Mouse (Mus musculus) retina, adult 2 months (tissue): Measurements from ENCODE around the gene Evc.

Experiments
- DNase-seq: peaks from one replicate; pipeline ENCODE4 v3.0.0-alpha.2; 2012; ENCODE audit warnings: low read depth, low spot score

The Evc gene

DNA sequence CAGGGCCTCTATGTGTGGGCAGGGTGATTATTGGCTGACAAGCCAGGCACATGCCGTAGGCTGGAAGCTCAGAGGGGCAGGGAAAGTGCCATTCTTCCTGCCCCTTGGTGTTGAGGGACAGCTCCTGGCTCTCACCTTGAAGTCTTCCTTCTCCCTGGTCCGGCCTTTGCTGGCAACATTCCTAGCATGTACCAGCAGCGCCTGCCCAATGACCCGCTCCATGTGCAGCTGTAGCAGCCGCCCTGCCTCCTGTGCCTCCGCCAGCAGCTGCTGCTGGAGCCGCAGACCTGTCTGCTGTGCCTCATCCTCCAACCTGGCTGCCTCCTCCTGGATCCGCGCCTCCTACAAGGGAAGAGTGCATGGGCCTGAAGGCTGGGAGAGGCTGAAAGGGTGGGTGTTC is 26.7 kb downstream of the Evc start:
- DNase-seq, result no peak

DNA sequence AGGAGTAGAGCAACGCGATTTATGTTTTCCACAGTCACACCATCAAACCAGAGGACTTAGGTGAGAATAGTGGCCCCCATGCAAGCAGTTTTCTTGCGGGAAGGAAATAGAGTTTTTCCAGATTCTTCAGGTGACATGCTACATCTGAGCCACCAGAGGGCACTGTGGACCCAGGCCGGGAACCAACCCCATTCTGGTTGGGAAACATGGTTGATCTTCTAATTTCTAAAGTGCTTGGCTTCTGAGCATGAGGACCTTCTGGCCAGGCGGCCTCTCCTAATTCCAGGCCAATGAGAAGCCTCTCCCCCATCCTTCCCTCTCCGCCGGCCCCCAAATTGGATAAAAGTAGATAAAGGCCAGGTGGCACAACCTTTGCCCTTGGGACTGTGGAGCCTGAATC is 38.3 kb downstream of the Evc start:
- DNase-seq, result peak; percentile 8

DNA sequence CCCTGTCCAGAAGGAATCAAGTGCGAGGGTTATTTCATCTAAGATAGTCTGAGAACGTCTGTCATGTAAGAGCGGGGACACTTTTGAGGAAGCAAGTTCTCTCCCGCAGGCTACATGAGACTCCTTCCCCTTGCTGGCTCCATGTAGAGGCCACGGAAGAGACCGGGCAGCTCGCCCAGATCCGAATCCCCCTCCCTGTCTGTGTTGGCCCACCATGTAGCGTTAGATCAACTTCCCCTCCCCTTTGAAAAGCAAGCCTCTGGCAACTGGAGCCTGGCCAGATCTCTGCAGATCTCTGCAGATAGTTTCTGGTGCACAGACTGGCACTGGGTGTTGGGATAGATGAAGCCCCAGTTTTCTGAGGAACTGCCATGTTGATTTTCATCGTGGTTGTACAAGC is 40.0 kb downstream of the Evc start:
- DNase-seq, result no peak

DNA sequence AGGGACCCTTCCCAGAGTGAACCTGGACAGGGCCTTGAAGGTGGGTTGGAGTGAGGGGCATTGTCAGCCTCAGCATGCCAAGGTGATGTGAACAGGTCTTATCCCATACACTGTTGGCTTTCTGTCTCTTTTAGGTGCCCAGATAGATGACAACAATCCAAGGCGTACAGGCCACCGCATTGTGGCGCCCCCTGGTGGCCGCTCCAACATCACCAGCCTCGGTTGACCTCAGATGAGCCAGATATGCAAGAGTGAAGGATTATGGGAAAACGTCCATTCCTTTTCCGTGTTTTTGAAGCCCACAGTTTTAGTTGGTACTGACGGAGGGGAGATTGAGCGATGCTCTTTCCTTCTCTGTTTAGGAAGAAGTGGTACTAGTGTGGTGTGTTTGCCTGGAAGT is 45.7 kb downstream of the Evc start:
- no peak for DNase-seq

DNA sequence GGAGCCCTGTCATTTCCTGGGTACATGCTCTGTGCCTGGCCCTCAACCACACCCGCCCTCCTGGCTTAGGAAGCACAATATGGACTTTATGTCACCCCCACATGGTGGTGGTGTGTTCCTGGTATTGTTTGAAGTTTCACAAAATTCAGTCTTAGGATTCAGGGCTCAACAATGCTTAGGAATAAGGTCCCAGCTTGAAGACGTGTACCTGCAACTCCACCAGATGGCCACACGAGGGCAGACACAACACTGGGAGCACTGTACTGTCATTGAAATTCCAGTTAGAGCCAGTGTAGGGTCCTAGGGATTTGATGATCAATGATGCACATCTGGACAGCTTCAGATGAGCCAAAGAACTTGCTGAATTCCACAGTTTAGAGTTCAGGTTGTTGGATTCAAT is 47.5 kb downstream of the Evc start:
- DNase-seq, result peak; percentile 16

GRCm38 (mm10) chr5:37288374-37288773 is 48.3 kb downstream of the Evc start:
- DNase-seq, result no peak

GRCm38 (mm10) chr5:37281021-37281420 is 55.7 kb downstream of the Evc start:
- DNase-seq, result no peak

DNA sequence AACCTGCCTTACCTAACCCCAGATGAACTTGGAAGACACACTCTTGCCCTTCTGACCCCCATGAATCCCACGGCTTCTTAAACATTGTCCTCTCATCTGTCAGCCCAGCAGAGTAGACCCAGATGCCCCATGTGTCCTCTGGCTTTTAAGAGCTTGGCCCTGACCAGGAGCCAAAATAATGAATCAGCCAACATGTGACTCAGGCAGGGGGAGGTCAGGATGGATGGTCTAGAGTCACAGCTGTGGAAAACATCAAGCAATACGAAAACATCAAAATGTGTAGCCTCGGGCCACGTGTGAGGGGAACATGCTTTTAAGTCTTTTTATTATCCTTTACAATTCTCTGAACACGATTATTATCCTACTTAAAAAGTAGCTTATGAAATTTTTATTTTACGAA is 72.9 kb downstream of the Evc start:
- DNase-seq, result no peak

DNA sequence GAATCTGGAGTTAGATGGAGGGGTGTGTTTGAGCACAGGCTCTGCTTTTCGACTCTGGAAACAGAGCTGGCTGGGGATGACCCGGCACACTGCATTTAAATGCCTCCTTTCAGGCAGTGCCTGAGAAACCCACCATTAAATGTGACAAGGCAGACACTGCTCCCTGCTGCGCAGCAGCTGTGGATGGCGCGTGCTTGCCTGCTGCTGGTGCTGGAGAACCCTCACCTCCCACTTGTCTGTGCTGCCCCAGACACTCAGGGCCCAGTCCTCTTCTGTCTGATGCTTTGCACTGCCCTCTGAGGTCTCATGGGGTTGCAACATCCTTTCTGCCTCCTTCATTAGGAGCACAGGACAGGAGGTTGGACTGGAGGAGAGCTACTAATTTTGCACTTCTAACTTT is 75.0 kb downstream of the Evc start:
- DNase-seq, result no peak

DNA sequence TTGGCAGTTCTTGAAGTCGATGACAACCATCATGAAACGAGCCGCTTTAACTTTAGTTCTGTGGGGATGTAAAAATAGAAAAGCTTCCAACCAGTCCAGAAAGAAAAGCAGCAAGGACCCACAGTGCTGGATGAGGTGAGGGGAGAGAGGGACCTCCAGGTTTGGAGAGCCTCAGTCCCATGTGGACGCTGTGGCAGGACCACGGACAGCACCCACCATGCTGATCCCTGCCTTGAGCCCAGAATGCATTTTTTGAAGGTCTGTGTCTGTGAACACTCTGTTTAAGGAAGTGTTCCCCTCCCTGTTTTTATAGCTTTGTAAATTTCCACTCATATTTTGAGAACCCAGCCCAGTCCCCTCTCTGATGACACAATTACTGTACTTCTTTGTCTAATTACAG is 79.5 kb downstream of the Evc start:
- DNase-seq, result no peak

- no peak for DNase-seq
Observed at GRCm38 (mm10) chr5:37256823-37257222, 79.9 kb downstream of the Evc start.

GRCm38 (mm10) chr5:37254523-37254922 is 82.2 kb downstream of the Evc start:
- DNase-seq, result no peak

DNA sequence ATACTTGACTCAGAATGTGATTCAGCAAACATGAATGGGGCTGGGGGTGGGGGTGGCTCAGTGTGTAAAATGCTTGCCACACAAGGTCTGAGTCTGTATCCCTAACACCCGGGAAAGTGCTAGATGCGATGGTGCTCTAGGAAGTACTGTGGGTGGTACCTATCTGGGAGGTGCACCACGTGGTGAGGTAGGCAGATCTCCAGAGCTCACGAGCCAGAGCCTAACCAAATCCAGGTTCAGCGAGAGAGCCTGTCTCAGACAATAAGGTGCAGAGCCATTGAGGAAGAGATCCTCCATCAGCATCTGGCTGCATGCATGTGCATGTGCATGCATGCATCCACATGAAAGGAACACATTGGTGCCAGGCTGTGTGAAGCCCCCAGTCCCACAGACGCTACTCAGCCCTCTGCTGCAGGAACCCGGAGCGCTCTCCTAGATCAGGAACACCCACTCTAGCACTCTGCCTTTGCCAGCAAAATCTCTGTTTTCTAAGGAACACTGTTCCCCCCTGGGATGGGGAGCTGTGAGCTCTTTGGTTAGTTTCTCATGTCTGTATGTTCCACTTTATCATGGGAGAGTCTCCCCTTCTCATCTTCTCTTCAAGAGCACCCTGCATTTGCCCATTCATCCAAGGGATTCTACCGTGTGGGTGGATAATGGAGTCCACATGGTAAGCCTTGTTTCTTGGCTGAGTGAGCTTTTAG is 84.4 kb downstream of the Evc start:
- no peak for DNase-seq

DNA sequence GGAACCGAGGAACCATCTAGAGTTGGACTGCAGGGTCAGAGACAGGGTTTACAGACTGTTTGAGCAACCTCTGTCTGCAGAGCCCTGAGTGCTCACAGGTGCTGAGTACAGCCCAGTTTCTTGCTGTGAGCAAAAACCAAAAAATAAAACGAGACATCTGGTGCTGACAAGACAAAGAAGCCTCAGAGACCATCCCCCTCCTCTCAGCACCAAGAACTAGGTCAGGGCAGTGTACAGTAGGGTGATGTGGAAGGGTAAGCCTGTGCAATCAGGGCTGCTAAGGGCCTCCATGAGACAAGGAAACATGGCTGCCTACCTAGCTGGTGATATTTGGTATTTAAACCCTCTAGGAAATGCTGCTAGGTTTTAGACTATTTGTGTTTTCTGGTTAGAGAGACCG is 85.1 kb downstream of the Evc start:
- DNase-seq, result no peak

DNA sequence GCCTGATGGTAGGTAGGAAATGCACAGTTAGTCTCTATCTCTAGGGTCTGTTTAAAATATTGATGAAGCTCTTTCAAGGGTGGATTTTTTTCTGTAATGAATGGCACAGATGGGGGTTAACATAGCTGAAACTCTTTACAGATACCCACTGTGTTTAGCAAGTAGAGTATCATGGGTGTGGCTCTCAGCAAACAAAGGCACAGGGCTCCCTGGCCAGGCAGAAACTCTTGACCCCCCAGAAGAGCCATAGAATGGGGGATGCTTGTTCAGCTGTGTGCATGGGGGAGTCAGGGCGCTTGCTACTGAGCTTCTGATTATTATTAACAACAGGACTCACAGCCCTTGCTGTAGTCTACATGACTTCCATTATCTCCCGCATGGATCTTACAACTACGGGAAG is 87.8 kb downstream of the Evc start:
- DNase-seq, result no peak

DNA sequence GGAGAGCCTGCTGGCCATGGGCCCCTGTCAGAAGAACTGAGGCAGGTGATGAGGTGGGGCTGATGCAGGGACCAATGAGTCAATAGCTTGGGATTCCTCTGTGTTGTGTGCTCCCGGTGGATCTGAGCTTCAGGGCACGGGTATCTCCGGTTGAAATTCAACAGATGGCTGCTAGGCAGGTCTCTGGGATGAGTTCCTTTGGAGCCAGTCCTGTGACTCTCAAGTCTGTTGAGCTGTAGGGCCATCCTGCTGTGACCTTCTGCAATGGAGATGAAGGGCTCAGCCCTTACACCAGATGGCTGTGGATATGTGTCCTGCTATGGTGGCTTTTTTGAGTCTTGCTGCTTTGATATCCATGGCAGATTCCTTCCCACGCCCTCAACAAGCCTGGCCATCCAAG is 89.2 kb downstream of the Evc start:
- DNase-seq, result no peak

DNA sequence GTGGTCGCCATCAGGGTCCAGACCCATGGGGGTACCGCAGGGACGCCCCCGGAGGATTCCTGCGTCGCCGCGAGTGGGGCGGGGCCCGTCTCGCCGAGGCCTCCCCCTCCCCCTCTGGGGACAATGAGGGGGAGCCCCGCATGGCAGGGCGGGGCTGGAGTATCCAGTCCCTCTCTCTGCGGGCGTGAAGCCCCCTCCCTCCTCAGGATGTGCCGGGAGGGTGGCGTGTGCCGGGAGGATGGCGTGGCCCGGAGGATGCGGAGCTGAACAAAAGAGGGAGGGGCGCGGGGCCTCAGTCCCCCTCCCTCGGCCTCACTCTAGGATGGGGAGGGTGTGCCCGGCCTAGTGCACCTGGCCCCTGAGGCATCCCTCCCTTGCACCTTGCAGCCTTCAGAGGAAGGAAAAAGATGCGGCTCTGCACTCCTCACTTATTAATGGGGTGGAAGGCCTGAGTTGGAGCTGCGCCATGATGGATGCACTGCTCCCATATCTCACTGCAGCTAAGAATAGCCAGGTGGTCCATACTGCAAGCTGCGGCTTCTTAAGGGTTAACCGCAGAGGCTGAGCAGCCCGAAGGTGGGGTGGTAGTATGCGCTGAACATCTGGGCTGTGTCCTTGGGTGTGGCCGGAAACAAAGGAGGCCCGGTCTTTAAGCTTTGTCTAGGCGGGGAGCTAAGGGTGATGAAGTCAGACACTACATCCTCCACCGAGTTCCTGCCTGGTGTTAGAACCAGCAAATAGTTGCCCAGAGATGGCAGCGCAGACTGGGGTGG is 90.4 kb downstream of the Evc start:
- no peak for DNase-seq

DNA sequence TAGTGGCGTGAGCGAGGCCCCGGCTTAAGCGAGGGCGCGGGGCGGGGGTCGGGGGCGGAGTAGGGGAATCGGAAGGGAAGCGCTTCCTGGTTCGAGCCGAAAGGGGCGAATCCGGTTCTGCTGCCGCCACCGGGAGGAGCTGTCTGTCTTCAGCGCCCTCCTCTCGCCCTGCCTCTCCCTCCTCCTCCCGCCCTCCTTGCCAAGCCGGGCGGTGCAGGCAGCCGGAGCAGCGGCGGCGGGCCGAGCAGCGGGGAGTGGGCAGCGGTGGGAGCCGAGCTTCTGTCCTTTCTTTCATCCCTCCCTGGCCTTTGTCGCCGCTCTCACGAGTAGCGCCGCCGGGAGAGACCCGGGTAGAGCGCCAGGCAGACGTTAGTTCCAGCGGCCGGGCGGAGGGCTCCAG is 91.0 kb downstream of the Evc start:
- DNase-seq, result no peak

GRCm38 (mm10) chr5:37244666-37245242 is 91.9 kb downstream of the Evc start:
- no peak for DNase-seq

- DNase-seq, result peak; percentile 48
Observed at GRCm38 (mm10) chr5:37244161-37244560, 92.5 kb downstream of the Evc start.

DNA sequence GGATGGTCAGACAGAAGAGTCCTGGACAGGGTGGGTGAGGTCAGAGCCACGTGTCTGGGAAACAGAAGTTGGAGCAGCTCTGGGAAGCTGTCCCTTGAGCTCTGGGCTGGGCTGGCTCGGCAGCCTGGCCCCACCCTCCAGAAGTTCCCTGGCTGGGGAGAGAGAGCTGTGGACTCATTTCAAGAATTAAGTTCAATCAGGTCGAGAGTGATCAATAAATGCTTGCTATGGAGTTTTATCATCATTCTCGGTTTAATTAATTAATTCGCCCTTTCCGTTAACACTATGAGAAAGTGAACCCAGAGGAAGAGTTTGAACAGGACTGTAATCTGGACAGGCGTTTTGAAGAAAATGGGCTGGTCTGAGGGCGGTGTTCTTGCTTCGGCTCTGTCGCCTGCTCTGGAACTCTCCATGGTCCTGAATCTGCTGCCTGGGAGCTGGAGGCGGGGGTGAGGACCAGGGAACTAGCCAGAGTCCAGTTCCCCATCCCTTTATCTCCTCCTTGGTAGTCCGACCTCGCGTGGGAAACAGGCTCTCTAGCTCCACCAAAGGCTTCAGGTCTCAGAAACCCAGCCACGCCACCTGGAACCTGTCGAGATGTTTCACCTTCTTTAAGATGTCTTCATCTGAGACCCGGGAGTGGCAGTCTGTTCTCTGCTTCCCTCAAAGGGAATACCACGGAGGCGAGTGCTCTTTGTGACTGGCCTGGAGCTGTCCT is 93.4 kb downstream of the Evc start:
- no peak for DNase-seq

DNA sequence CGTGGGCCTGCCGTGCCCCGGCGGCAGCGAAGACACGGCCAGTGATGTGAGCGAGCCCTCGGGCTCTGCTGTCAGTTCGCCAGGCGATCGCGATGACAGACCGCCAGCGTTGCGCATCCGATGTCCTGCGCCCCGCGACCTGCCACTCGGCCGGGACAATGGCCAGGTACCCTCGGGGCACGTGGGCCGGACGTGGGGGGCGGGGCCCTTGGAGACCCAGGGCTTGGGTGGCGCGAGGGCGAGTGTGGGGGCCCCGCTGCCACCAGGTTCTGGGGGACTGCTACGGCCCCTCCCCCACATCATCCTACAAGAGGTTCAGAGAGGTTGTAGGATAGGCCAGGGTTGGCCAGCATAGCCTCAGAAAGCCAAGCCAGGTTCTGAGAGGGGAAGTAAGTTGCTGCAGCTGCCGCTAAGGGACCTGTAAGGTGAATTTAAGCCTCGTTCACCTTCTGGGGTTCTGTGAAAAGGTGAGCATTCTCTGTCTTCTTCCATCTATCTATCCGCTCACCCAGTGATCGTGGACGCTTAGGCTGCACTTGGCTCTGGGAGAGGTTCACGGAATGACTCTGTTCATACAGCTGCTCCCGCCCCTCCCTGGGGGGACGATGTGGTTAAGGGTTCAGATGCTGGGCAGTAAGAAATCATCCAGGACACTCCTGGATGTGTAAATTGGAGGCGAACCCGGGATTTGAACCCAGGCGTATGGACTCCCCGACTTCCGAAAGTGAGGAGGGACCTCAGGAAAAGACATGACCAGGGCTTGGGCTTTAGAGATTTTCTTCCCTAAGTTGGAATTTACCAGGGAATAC is 94.1 kb downstream of the Evc start:
- DNase-seq, result no peak
